Mouse (Mus musculus) G1E (cell line): ENCODE data around the gene Cytl1.

Source experiments
- CTCF ChIP-seq: IDR thresholded peaks from 2 replicates; pipeline ENCODE4 v1.5.1; 2012; ENCODE audit warnings: low read depth, low read length, inconsistent platforms, mixed read lengths
- GATA1 ChIP-seq: IDR thresholded peaks from 2 replicates; pipeline ENCODE4 v1.6.1; 2012; ENCODE audit warnings: borderline replicate concordance, low read length, inconsistent platforms, mixed read lengths

DNA sequence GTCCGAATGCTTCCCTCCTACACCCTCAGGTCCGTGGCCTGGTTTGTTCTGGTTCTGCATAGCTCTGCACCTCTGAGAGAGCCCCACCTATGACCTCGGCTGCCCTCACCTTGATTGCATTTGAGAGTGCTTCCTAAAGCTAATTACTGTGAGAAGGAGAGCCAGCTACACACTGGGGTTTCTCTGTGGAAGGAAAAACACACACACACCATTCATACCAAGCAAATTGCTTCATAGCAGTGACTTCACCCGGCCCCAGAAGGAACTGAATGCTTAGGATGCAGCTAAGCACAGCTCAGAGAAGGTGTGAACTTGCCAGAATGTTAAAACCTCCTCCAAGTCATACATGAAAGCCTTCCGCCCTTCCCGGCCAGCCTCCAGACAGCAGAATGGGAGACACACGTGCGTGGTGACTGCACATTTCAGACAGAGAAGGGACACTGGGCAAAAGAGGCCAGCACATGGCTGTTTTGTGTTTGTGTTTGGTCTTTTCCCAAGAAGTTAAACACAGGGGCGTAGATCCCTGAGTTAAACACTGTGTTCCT lies 49.6 kb downstream of the Cytl1 start:
- no peak for TF ChIP-seq CTCF
- no peak for TF ChIP-seq GATA1
